Mouse (Mus musculus) ES-Bruce4 (cell line): ENCODE data around the gene Sec31a. TPM values are rescaled to one million over a fixed set of nuclear protein-coding genes. Genes with fewer than 3 reads are reported as not detected.

Experiments used
- H3K27ac ChIP-seq: 2 replicates; pipeline ENCODE4 v1.5.1; 2012; ENCODE audit warnings: low read length, inconsistent platforms; ENCODE audit not compliant: insufficient read depth
- H3K27me3 ChIP-seq: 2 replicates; pipeline ENCODE4 v1.6.1; 2012; ENCODE audit warnings: mild to moderate bottlenecking, low read length, inconsistent platforms; ENCODE audit not compliant: control insufficient read depth, poor library complexity, insufficient read depth, severe bottlenecking
- H3K36me3 ChIP-seq: 2 replicates; pipeline ENCODE4 v1.6.1; 2012; ENCODE audit warnings: inconsistent platforms, mild to moderate bottlenecking, low read length, moderate library complexity; ENCODE audit not compliant: control insufficient read depth, poor library complexity, insufficient read depth, severe bottlenecking
- H3K4me1 ChIP-seq: one replicate; pipeline ENCODE4 v1.8.1; 2011; ENCODE audit warnings: low read length; ENCODE audit not compliant: control insufficient read depth, insufficient read depth
- H3K4me3 ChIP-seq: 2 replicates; pipeline ENCODE4 v1.5.1; 2011; ENCODE audit warnings: low read depth, mild to moderate bottlenecking, low read length
- H3K9ac ChIP-seq: 2 replicates; pipeline ENCODE4 v1.6.1; 2012; ENCODE audit warnings: low read depth, mild to moderate bottlenecking, inconsistent platforms; ENCODE audit not compliant: poor library complexity, severe bottlenecking
- H3K9me3 ChIP-seq: replicated peaks from 2 replicates; pipeline ENCODE4 v1.6.1; 2012; ENCODE audit warnings: mild to moderate bottlenecking, low read length, inconsistent platforms; ENCODE audit not compliant: control insufficient read depth, poor library complexity, insufficient read depth, severe bottlenecking
- CTCF ChIP-seq: IDR thresholded peaks from one replicate; pipeline ENCODE4 v1.8.1; 2011; ENCODE audit warnings: low read depth, low read length
- EP300 ChIP-seq: IDR thresholded peaks from 2 replicates; pipeline ENCODE4 v1.6.1; 2011; ENCODE audit warnings: low read depth, low read length; ENCODE audit not compliant: insufficient read depth
- POLR2A ChIP-seq: IDR thresholded peaks from one replicate; pipeline ENCODE4 v1.8.1; 2011; ENCODE audit warnings: low read length; ENCODE audit not compliant: insufficient read depth
- polyA plus RNA-seq: library from polyadenylated mRNA; stranded (reverse); fragments of >200 nt; gene quantifications from 2 replicates; pipeline ENCODE4 v1.2.4, GENCODE M21; 2011; ENCODE audit warnings: low read depth; ENCODE audit not compliant: missing spikeins, insufficient read depth, insufficient read length

The Sec31a gene
- polyA plus RNA-seq, 1 experiment, result 197 TPM

GRCm38 (mm10) chr5:100315646-100316045 lies 100.4 kb downstream of the Sec31a start:
- no peak overlapping the region for H3K4me3 ChIP-seq

DNA sequence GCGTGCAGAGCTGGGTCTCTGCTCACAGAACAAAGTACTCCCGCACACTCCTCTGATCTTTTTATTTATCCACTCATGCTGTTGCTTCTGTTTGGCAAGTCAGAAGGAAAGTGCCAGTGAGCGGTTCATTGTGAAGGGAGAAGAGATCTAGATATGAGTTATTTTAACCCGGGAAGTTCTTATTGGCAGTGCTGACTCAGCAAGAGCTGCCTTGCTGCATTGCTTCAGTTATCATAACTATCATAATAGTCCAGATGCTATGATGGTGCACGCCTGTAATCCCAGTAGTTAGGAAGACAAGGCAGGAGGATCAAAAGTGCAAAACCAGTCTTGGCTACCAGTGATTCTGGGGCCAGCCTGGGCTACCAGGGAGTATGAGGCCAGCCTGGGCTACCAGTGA lies 103.6 kb downstream of the Sec31a start:
- TF ChIP-seq EP300 (no peak), CTCF (no peak), POLR2A (no peak)
- H3K9ac ChIP-seq, result no peak overlapping the region
- no peaks in the 10 kb centered on the region for H3K27me3 ChIP-seq
- H3K4me1 ChIP-seq, result no peaks in the 10 kb centered on the region
- no peak overlapping the region for H3K4me3 ChIP-seq
- H3K36me3 ChIP-seq, result no peaks in the 10 kb centered on the region
- H3K9me3 ChIP-seq, result no peaks in the 10 kb centered on the region
- no peak overlapping the region for H3K27ac ChIP-seq

More at GRCm38 (mm10) chr5:100315646-100316045, 100.4 kb downstream of the Sec31a start:
- TF ChIP-seq POLR2A (no peak), EP300 (no peak), CTCF (no peak)
- peaks cover 2% of the 10 kb centered on the region for H3K4me1 ChIP-seq
- H3K27me3 ChIP-seq, result no peaks in the 10 kb centered on the region
- H3K36me3 ChIP-seq, result no peaks in the 10 kb centered on the region
- H3K9ac ChIP-seq, result no peak overlapping the region
- no peak overlapping the region for H3K27ac ChIP-seq
- no peaks in the 10 kb centered on the region for H3K9me3 ChIP-seq

Other genes with a start within 250 kb of the Sec31a start
- 31.9 and 34.9 TPM in 2 replicates for gene Lin54, start 84.4 kb upstream of the Sec31a start, polyA plus RNA-seq
- gene Cops4, start 102.1 kb upstream of the Sec31a start, polyA plus RNA-seq, result 104 and 118 TPM in 2 replicates
- 19.6 and 22.1 TPM in 2 replicates for gene Plac8, start 156.0 kb upstream of the Sec31a start, polyA plus RNA-seq